Mouse (Mus musculus) myocyte (in vitro differentiated cells): Measurements from ENCODE around the gene Gm20388. TPM values are rescaled to one million over a fixed set of nuclear protein-coding genes. Genes with fewer than 3 reads are reported as not detected.

Experiments used
- H3K27me3 ChIP-seq: one replicate; pipeline ENCODE4 v1.6.1; 2011; ENCODE audit not compliant: control insufficient read depth, insufficient read depth, insufficient read length
- H3K36me3 ChIP-seq: one replicate; pipeline ENCODE4 v1.6.1; 2011; ENCODE audit not compliant: control insufficient read depth, insufficient read depth
- H3K4me2 ChIP-seq: one replicate; pipeline ENCODE4 v1.6.1; 2011; ENCODE audit warnings: low read depth, control low read depth
- H3K4me3 ChIP-seq: one replicate; pipeline ENCODE4 v1.5.1; 2011; ENCODE audit warnings: mild to moderate bottlenecking, control low read depth, moderate library complexity
- H3K79me2 ChIP-seq: one replicate; pipeline ENCODE4 v1.6.1; 2011; ENCODE audit not compliant: control insufficient read depth, insufficient read depth
- H3ac ChIP-seq: one replicate; pipeline ENCODE4 v1.6.1; 2011; ENCODE audit not compliant: control insufficient read depth, insufficient read length
- CEBPB ChIP-seq: IDR thresholded peaks from 2 replicates; pipeline ENCODE4 v1.6.1; 2011; ENCODE audit warnings: mild to moderate bottlenecking, moderate library complexity; ENCODE audit not compliant: poor library complexity, insufficient read depth, severe bottlenecking
- E2F4 ChIP-seq: IDR thresholded peaks from one replicate; pipeline ENCODE4 v1.6.1; 2011; ENCODE audit warnings: mild to moderate bottlenecking, control low read depth, moderate library complexity; ENCODE audit not compliant: insufficient read depth
- MAX ChIP-seq: IDR thresholded peaks from one replicate; pipeline ENCODE4 v1.6.1; 2011; ENCODE audit warnings: low read depth, mild to moderate bottlenecking, control low read depth
- MYOD1 ChIP-seq, 3 experiments: IDR thresholded peaks; one replicate each; pipeline ENCODE4 v1.6.1; 2011; ENCODE audit warnings: control low read depth in 2 of 3, low read depth in 2 of 3, mild to moderate bottlenecking in 2 of 3, moderate library complexity in 1 of 3; ENCODE audit not compliant: insufficient read length in 2 of 3, control insufficient read depth in 1 of 3
- MYOG ChIP-seq, 3 experiments: IDR thresholded peaks; one replicate each; pipeline ENCODE4 v1.6.1; 2011; ENCODE audit warnings: control low read depth in 2 of 3, low read depth in 2 of 3, mild to moderate bottlenecking in 2 of 3; ENCODE audit not compliant: insufficient read length in 2 of 3, control insufficient read depth in 1 of 3, insufficient read depth in 1 of 3
- POLR2A ChIP-seq: IDR thresholded peaks from one replicate; pipeline ENCODE4 v1.6.1; 2011; ENCODE audit warnings: low read depth, mild to moderate bottlenecking, control low read depth, moderate library complexity; ENCODE audit not compliant: insufficient read length
- POLR2AphosphoS2 ChIP-seq: IDR thresholded peaks from one replicate; pipeline ENCODE4 v1.6.1; 2011; ENCODE audit warnings: low read depth, control low read depth; ENCODE audit not compliant: insufficient read length
- REST ChIP-seq: IDR thresholded peaks from one replicate; pipeline ENCODE4 v1.6.1; 2011; ENCODE audit warnings: mild to moderate bottlenecking, control low read depth, moderate library complexity; ENCODE audit not compliant: insufficient read depth, insufficient read length
- SRF ChIP-seq: IDR thresholded peaks from one replicate; pipeline ENCODE4 v1.6.1; 2011; ENCODE audit warnings: low read depth; ENCODE audit not compliant: control insufficient read depth, insufficient read length
- TCF12 ChIP-seq: IDR thresholded peaks from one replicate; pipeline ENCODE4 v1.6.1; 2011; ENCODE audit warnings: mild to moderate bottlenecking, control low read depth; ENCODE audit not compliant: poor library complexity, insufficient read depth, severe bottlenecking
- TCF3 ChIP-seq: IDR thresholded peaks from one replicate; pipeline ENCODE4 v1.6.1; 2011; ENCODE audit warnings: low read depth, control low read depth; ENCODE audit not compliant: insufficient read length
- USF1 ChIP-seq: IDR thresholded peaks from one replicate; pipeline ENCODE4 v1.6.1; 2011; ENCODE audit warnings: low read depth, mild to moderate bottlenecking, control low read depth, moderate library complexity
- polyA plus RNA-seq: library from polyadenylated mRNA; unstranded; fragments of >200 nt; fragmentation: generic; extraction: Trizol; gene quantifications from one replicate; pipeline ENCODE4 v1.2.1, GENCODE M21; 2012; ENCODE audit warnings: missing spikeins

The Gm20388 gene
- polyA plus RNA-seq, 1 experiment, result 15.3 TPM

GRCm38 (mm10) chr8:120152636-120153035 is 242.0 kb downstream of the Gm20388 start:
- no peak overlapping the region for H3K4me3 ChIP-seq
- no peaks in the 10 kb centered on the region for H3K27me3 ChIP-seq
- no peaks in the 10 kb centered on the region for H3K36me3 ChIP-seq
- H3K4me2 ChIP-seq, result peak overlapping the region; percentile 80
- H3ac ChIP-seq, result no peak overlapping the region
- no peak for TF ChIP-seq POLR2A
- TF ChIP-seq USF1, result no peak
- no peak for TF ChIP-seq SRF
- peak; percentile 24 to 97 (median 97) for TF ChIP-seq MYOD1 (IDR thresholded peaks at IDR 0.05; ENCODE audit: control insufficient read depth in 1 of 3, insufficient read length in 2 of 3, low read depth in 2 of 3)
- no peak for TF ChIP-seq E2F4
- TF ChIP-seq REST, result no peak
- TF ChIP-seq MYOG (IDR thresholded peaks at IDR 0.05; ENCODE audit: control insufficient read depth in 1 of 3, insufficient read depth in 1 of 3, insufficient read length in 2 of 3, low read depth in 2 of 3), result peak in 2 of 3 experiments; percentile 85 to 91
- peak; percentile 34 for TF ChIP-seq TCF12
- TF ChIP-seq TCF3, result peak; percentile 59
- TF ChIP-seq MAX, result no peak
- TF ChIP-seq POLR2AphosphoS2, result no peak
- TF ChIP-seq CEBPB, result no peak
- H3K79me2 ChIP-seq, result no peaks in the 10 kb centered on the region

GRCm38 (mm10) chr8:120160366-120160765 is 249.7 kb downstream of the Gm20388 start:
- Histone ChIP-seq H3K79me2 (no peaks in the 10 kb centered on the region), H3K27me3 (no peaks in the 10 kb centered on the region), H3K4me3 (no peak overlapping the region), H3K36me3 (no peaks in the 10 kb centered on the region), H3K4me2 (no peak overlapping the region), H3ac (no peak overlapping the region)
- no peak for TF ChIP-seq SRF
- no peak for TF ChIP-seq MAX
- no peak for TF ChIP-seq TCF3
- no peak for TF ChIP-seq POLR2A

GRCm38 (mm10) chr8:120161658-120162403 is 251.2 kb downstream of the Gm20388 start:
- no peak overlapping the region for H3K4me3 ChIP-seq
- no peak overlapping the region for H3K4me2 ChIP-seq
- H3ac ChIP-seq, result no peak overlapping the region
- no peaks in the 10 kb centered on the region for H3K27me3 ChIP-seq
- no peaks in the 10 kb centered on the region for H3K36me3 ChIP-seq
- no peaks in the 10 kb centered on the region for H3K79me2 ChIP-seq
- TF ChIP-seq MYOD1 (IDR thresholded peaks at IDR 0.05; ENCODE audit: control insufficient read depth in 1 of 3, insufficient read length in 2 of 3, low read depth in 2 of 3) (peak in 2 of 3 experiments; percentile 9 to 52), REST (no peak), POLR2A (no peak), MAX (no peak), MYOG (IDR thresholded peaks at IDR 0.05; ENCODE audit: control insufficient read depth in 1 of 3, insufficient read depth in 1 of 3, insufficient read length in 2 of 3, low read depth in 2 of 3) (peak in 2 of 3 experiments; percentile 15 to 34), POLR2AphosphoS2 (no peak), SRF (no peak), TCF3 (no peak)

GRCm38 (mm10) chr8:120162404-120162752 is 251.7 kb downstream of the Gm20388 start:
- H3K4me3 ChIP-seq, result no peak overlapping the region
- no peak overlapping the region for H3ac ChIP-seq
- H3K79me2 ChIP-seq, result no peaks in the 10 kb centered on the region
- TF ChIP-seq MYOD1 (IDR thresholded peaks at IDR 0.05; ENCODE audit: control insufficient read depth in 1 of 3, insufficient read length in 2 of 3, low read depth in 2 of 3), result no peak
- TF ChIP-seq TCF3, result no peak
- no peak for TF ChIP-seq POLR2A
- no peak for TF ChIP-seq REST
- TF ChIP-seq MYOG (IDR thresholded peaks at IDR 0.05; ENCODE audit: control insufficient read depth in 1 of 3, insufficient read depth in 1 of 3, insufficient read length in 2 of 3, low read depth in 2 of 3), result no peak
- no peak for TF ChIP-seq SRF
- no peak for TF ChIP-seq USF1
- no peak for TF ChIP-seq POLR2AphosphoS2
- TF ChIP-seq E2F4, result no peak
- H3K4me2 ChIP-seq, result no peak overlapping the region
- H3K36me3 ChIP-seq, result no peaks in the 10 kb centered on the region
- H3K27me3 ChIP-seq, result no peaks in the 10 kb centered on the region

GRCm38 (mm10) chr8:120163376-120163775 is 252.7 kb downstream of the Gm20388 start:
- no peak overlapping the region for H3K4me3 ChIP-seq
- H3ac ChIP-seq, result no peak overlapping the region
- H3K4me2 ChIP-seq, result no peak overlapping the region
- no peaks in the 10 kb centered on the region for H3K36me3 ChIP-seq
- H3K79me2 ChIP-seq, result no peaks in the 10 kb centered on the region
- TF ChIP-seq E2F4, result no peak
- H3K27me3 ChIP-seq, result peaks cover 6% of the 10 kb centered on the region
